Mouse (Mus musculus): ENCODE results near the gene Krtap3-1.
"Not testable (repeated sequence)": the region's sequence is repeated elsewhere in the genome, so short reads cannot be mapped to it uniquely, and the experiment has no call there.

- TF ChIP-seq POLR2A (IDR thresholded peaks at IDR 0.05; ENCODE audit: low read depth, low read length); CTCF (IDR thresholded peaks at IDR 0.05; ENCODE audit: extremely low read depth, insufficient read length, insufficient replicate concordance, low read depth, low read length): not testable (repeated sequence)
Observed at GRCm38 (mm10) chr11:99597742-99598141, 31.3 kb upstream of the Krtap3-1 start, which contains the start of gene Krtap9-3.

Measured in small intestine, adult 2 months (tissue).